Mouse (Mus musculus) embryo, embryonic 11 days (tissue): ENCODE results near the gene Dact2.

Experiments
- DNase-seq: peaks from one replicate; pipeline ENCODE4 v3.0.0-alpha.2; 2015

Gene Dact2

GRCm38 (mm10) chr17:14207093-14207561 lies 3.0 kb upstream of the Dact2 start:
- DNase-seq: no peak

- DNase-seq: peak; percentile 78
Measured at GRCm38 (mm10) chr17:14206062-14206461, 2.0 kb upstream of the Dact2 start.

GRCm38 (mm10) chr17:14205236-14205635 lies 1.1 kb upstream of the Dact2 start:
- no peak for DNase-seq

- DNase-seq: peak; percentile 66
Measured at GRCm38 (mm10) chr17:14203121-14203941, 773 bp downstream of the Dact2 start.

- DNase-seq: peak; percentile 37
Measured at GRCm38 (mm10) chr17:14202291-14203030, 1.6 kb downstream of the Dact2 start.

- DNase-seq: peak; percentile 62
Measured at GRCm38 (mm10) chr17:14201281-14201787, 2.8 kb downstream of the Dact2 start.

GRCm38 (mm10) chr17:14200206-14200605 lies 3.9 kb downstream of the Dact2 start:
- no peak for DNase-seq

GRCm38 (mm10) chr17:14199621-14200020 lies 4.5 kb downstream of the Dact2 start:
- peak; percentile 22 for DNase-seq

GRCm38 (mm10) chr17:14192924-14193323 lies 11.2 kb downstream of the Dact2 start:
- DNase-seq: peak; percentile 34

GRCm38 (mm10) chr17:14192432-14192831 lies 11.7 kb downstream of the Dact2 start:
- DNase-seq: no peak

GRCm38 (mm10) chr17:14188455-14188854 lies 15.6 kb downstream of the Dact2 start:
- DNase-seq: no peak

- no peak for DNase-seq
Measured at GRCm38 (mm10) chr17:14187096-14187495, 17.0 kb downstream of the Dact2 start.

- no peak for DNase-seq
Measured at GRCm38 (mm10) chr17:14186176-14186575, 17.9 kb downstream of the Dact2 start.

- DNase-seq: no peak
Measured at GRCm38 (mm10) chr17:14184192-14184814, 19.8 kb downstream of the Dact2 start.

- DNase-seq: no peak
Measured at GRCm38 (mm10) chr17:14183717-14184116, 20.4 kb downstream of the Dact2 start.

GRCm38 (mm10) chr17:14182860-14183259 lies 21.2 kb downstream of the Dact2 start:
- no peak for DNase-seq

GRCm38 (mm10) chr17:14178911-14179310 lies 25.2 kb downstream of the Dact2 start:
- no peak for DNase-seq

- no peak for DNase-seq
Measured at GRCm38 (mm10) chr17:14178475-14178874, 25.6 kb downstream of the Dact2 start.

GRCm38 (mm10) chr17:14178049-14178448 lies 26.1 kb downstream of the Dact2 start:
- no peak for DNase-seq

GRCm38 (mm10) chr17:14177018-14177417 lies 27.1 kb downstream of the Dact2 start:
- no peak for DNase-seq

- DNase-seq: no peak
Measured at GRCm38 (mm10) chr17:14175704-14176103, 28.4 kb downstream of the Dact2 start.

GRCm38 (mm10) chr17:14175019-14175418 lies 29.1 kb downstream of the Dact2 start:
- no peak for DNase-seq

- no peak for DNase-seq
Measured at GRCm38 (mm10) chr17:14174401-14174800, 29.7 kb downstream of the Dact2 start.
